Mouse (Mus musculus): ENCODE data around the gene Hook1.
"Not testable (repeated sequence)": the region's sequence is repeated elsewhere in the genome, so short reads cannot be mapped to it uniquely, and the experiment has no call there.

The Hook1 gene

GRCm38 (mm10) chr4:95966928-95967724 is at the start of gene Hook1:
Gene Hook1, plus strand, starts transcription at chr4:95967240.
- no peak for DNase-seq (ENCODE audit: low read depth)

GRCm38 (mm10) chr4:95917703-95918102 is 49.3 kb upstream of the Hook1 start:
- DNase-seq (ENCODE audit: low read depth), result peak; percentile 69

GRCm38 (mm10) chr4:95920448-95920847 is 46.6 kb upstream of the Hook1 start:
- DNase-seq (ENCODE audit: low read depth), result no peak

- DNase-seq (ENCODE audit: low read depth), result peak; percentile 93
Measured at GRCm38 (mm10) chr4:95924210-95925184, 42.5 kb upstream of the Hook1 start.

- DNase-seq (ENCODE audit: low read depth), result peak; percentile 76
Measured at GRCm38 (mm10) chr4:95928846-95929245, 38.2 kb upstream of the Hook1 start.

- DNase-seq (ENCODE audit: low read depth), result no peak
Measured at GRCm38 (mm10) chr4:95929936-95930335, 37.1 kb upstream of the Hook1 start.

GRCm38 (mm10) chr4:95931331-95931730 is 35.7 kb upstream of the Hook1 start:
- peak; percentile 60 for DNase-seq (ENCODE audit: low read depth)

GRCm38 (mm10) chr4:95933801-95934356 is 33.2 kb upstream of the Hook1 start:
- DNase-seq (ENCODE audit: low read depth), result peak; percentile 61

GRCm38 (mm10) chr4:95934384-95935035 is 32.5 kb upstream of the Hook1 start:
- peak; percentile 77 for DNase-seq (ENCODE audit: low read depth)

GRCm38 (mm10) chr4:95938701-95939100 is 28.3 kb upstream of the Hook1 start:
- no peak for DNase-seq (ENCODE audit: low read depth)

- no peak for DNase-seq (ENCODE audit: low read depth)
Measured at GRCm38 (mm10) chr4:95947896-95948295, 19.1 kb upstream of the Hook1 start.

GRCm38 (mm10) chr4:95953328-95953727 is 13.7 kb upstream of the Hook1 start:
- no peak for DNase-seq (ENCODE audit: low read depth)

- DNase-seq (ENCODE audit: low read depth), result not testable (repeated sequence)
Measured at GRCm38 (mm10) chr4:95982221-95982620, 15.2 kb downstream of the Hook1 start.

GRCm38 (mm10) chr4:96016875-96017274 is 49.8 kb downstream of the Hook1 start:
- no peak for DNase-seq (ENCODE audit: low read depth)

GRCm38 (mm10) chr4:96022803-96023202 is 55.8 kb downstream of the Hook1 start:
- peak; percentile 80 for DNase-seq (ENCODE audit: low read depth)

GRCm38 (mm10) chr4:96028412-96028811 is 61.4 kb downstream of the Hook1 start:
- no peak for DNase-seq (ENCODE audit: low read depth)

GRCm38 (mm10) chr4:96060106-96060505 is 93.1 kb downstream of the Hook1 start:
- DNase-seq (ENCODE audit: low read depth), result no peak

GRCm38 (mm10) chr4:96062045-96062444 is 95.0 kb downstream of the Hook1 start:
- DNase-seq (ENCODE audit: low read depth), result no peak

All from NIH3T3 (cell line).